9 mouse cellular contexts compared by ENCODE assay signal in genomic region chr1:31210144-31210543, GRCm38 (mm10). TPM values are rescaled to one million over a fixed set of nuclear protein-coding genes. Genes with fewer than 3 reads are reported as not detected.
A peak's percentile ranks its signal among the peaks of the same experiment; 100 is the strongest.
DNase-seq lines count a peak whose midpoint lies in the region.
"Had no signal": no experiment of that assay in that cellular context is flagged by ENCODE, and none has a peak within 500 bp of the region (broad histone marks: within the 10 kb centered on the region; RNA-seq: fewer than 3 reads in every experiment).

No protein-coding gene starts in this region.

- H3K36me3 ChIP-seq in splenic B cell, adult 2 months (ENCODE audit: control insufficient read depth, insufficient read depth, low read length, poor library complexity, severe bottlenecking): no peaks in the 10 kb centered on the region
- H3K36me3 ChIP-seq: liver, embryonic 13.5 days had no signal

- intact Hi-C loops in gastrocnemius, postnatal 36 days (cut with DNase I): no loop called here

- peak; percentile 40 for DNase-seq in gastrocnemius, postnatal 10 days
- DNase-seq in gastrocnemius, postnatal 36 days: no peak
- DNase-seq in CD4-positive helper T cell, adult 2 months (ENCODE audit: low read depth, low spot score): peak; percentile 8
- DNase-seq in c-Kit-positive CD71-positive TER-119-negative erythroid progenitor cells, embryonic 14.5 days (ENCODE audit: low read depth): peak; percentile 14
- DNase-seq in forelimb bud, embryonic 11.5 days (ENCODE audit: low read depth, low spot score): peak; percentile 67
- peak; percentile 47 to 81 for DNase-seq in layer of hippocampus, adult 18-20 months (ENCODE audit: low spot score in 2 of 2)
- DNase-seq in mesoderm, embryonic 11.5 days (ENCODE audit: low read depth, low spot score): peak; percentile 79
- peak; percentile 60 for DNase-seq in splenic B cell, adult 2 months (ENCODE audit: low read depth, low spot score)
- DNase-seq: liver, embryonic 13.5 days had no signal

- no peaks in the 10 kb centered on the region for H3K27me3 ChIP-seq in splenic B cell, adult 2 months (ENCODE audit: control insufficient read depth, insufficient read depth, low read length, poor library complexity, severe bottlenecking)
- H3K27me3 ChIP-seq: liver, embryonic 13.5 days had no signal

RNA-seq across cellular contexts. Expression of gene 4931428L18Rik, which starts 12.3 kb away (rescaled TPM):
- not detected for total RNA-seq in gastrocnemius, postnatal 10 days (2021)
- total RNA-seq in gastrocnemius, postnatal 36 days (2021): not detected
- not detected for total RNA-seq in layer of hippocampus, adult 18-20 months (2021)

RNA-seq across cellular contexts. Expression of gene Pih1d3, which starts 12.5 kb away (rescaled TPM):
- total RNA-seq in gastrocnemius, postnatal 10 days (2021): not detected
- total RNA-seq in gastrocnemius, postnatal 36 days (2021): not detected
- total RNA-seq in layer of hippocampus, adult 18-20 months (2021): not detected

RNA-seq across cellular contexts. Expression of gene Lgsn, which starts 33.9 kb away (rescaled TPM):
- total RNA-seq in gastrocnemius, postnatal 10 days (2021): not detected
- not detected for total RNA-seq in gastrocnemius, postnatal 36 days (2021)
- not detected for total RNA-seq in layer of hippocampus, adult 18-20 months (2021)

Comparison
In these comparisons a context has a peak if more than half of its experiments do, and no peak if none do; other contexts are left out.
1. DNase-seq: peak in gastrocnemius, postnatal 10 days (single experiment), CD4-positive helper T cell, adult 2 months (single experiment), c-Kit-positive CD71-positive TER-119-negative erythroid progenitor cells, embryonic 14.5 days (single experiment), forelimb bud, embryonic 11.5 days (single experiment), layer of hippocampus, adult 18-20 months (2 of 2), mesoderm, embryonic 11.5 days (single experiment) and splenic B cell, adult 2 months (single experiment); none in gastrocnemius, postnatal 36 days (0 of 2).